Mouse (Mus musculus) cerebellum, adult 2 months (tissue): ENCODE measurements around the gene Fam43b.

Source experiments
- CTCF ChIP-seq: fragments of 200-500 bp; IDR thresholded peaks from 2 replicates; pipeline ENCODE4 v1.5.1; 2011; ENCODE audit warnings: low read depth, mild to moderate bottlenecking, control low read depth, low read length, moderate library complexity, borderline replicate concordance; ENCODE audit not compliant: insufficient read depth
- POLR2A ChIP-seq: fragments of 200-500 bp; IDR thresholded peaks from 2 replicates; pipeline ENCODE4 v1.6.1; 2011; ENCODE audit warnings: low read length, control low read depth, borderline replicate concordance; ENCODE audit not compliant: insufficient read depth

- TF ChIP-seq CTCF (no peak), POLR2A (peak; percentile 94)
These were observed 38.3 kb upstream of the Fam43b start, which contains the start of gene Mul1 for GRCm38 (mm10) chr4:138434347-138435316.
